Mouse (Mus musculus) ovary, postnatal 14 days (tissue): ENCODE measurements around the gene Stil.

Experiments used
- DNase-seq: peaks from one replicate; pipeline ENCODE4 v3.0.0; 2022; ENCODE audit warnings: low spot score

Gene Stil

GRCm38 (mm10) chr4:115083031-115083430, 83.1 kb downstream of the Stil start:
- DNase-seq = no peak

- DNase-seq = peak; percentile 42
These were observed 85.7 kb downstream of the Stil start for GRCm38 (mm10) chr4:115085522-115086095.

GRCm38 (mm10) chr4:115086257-115086656, 86.3 kb downstream of the Stil start:
- DNase-seq = no peak

- DNase-seq = no peak
These were observed 86.9 kb downstream of the Stil start for GRCm38 (mm10) chr4:115086763-115087415.

GRCm38 (mm10) chr4:115088611-115089338, 88.8 kb downstream of the Stil start, which contains the start of gene Pdzk1ip1:
Pdzk1ip1 (plus strand) TSS chr4:115088708.
- DNase-seq = no peak

GRCm38 (mm10) chr4:115090592-115090991, 90.6 kb downstream of the Stil start:
- no peak for DNase-seq

- no peak for DNase-seq
These were observed 91.8 kb downstream of the Stil start for GRCm38 (mm10) chr4:115091806-115092205.
